Mouse (Mus musculus) erythroblast, adult 5-6 weeks (primary cell): ENCODE results near the gene Clock. TPM values are rescaled to one million over a fixed set of nuclear protein-coding genes. Genes with fewer than 3 reads are reported as not detected.

Experiments
- ATAC-seq: replicated peaks from 2 replicates; pipeline ENCODE4 v1.8.0; 2016; ENCODE audit warnings: moderate number of reproducible peaks, mild to moderate bottlenecking, moderate TSS enrichment, inconsistent platforms; ENCODE audit not compliant: poor library complexity, low FRiP score, severe bottlenecking
- total RNA-seq, 2 experiments: library from RNA; stranded (forward) in 1 of 2; stranded (reverse) in 1 of 2; fragments of 150-400 nt in 1 of 2; fragments of 200-764, 138-1000 nt in 1 of 2; gene quantifications; 2 replicates each; pipeline versions ENCODE4 v1.2.3 to v1.2.4; 2015 to 2017; ENCODE audit warnings: low replicate concordance in 2 of 2

The Clock gene
- total RNA-seq, 2 experiments from 2014 or later, result 0.58 to 1.6 TPM

GRCm38 (mm10) chr5:76183750-76184261, 120.8 kb downstream of the Clock start, which contains the start of gene Tmem165:
TSS of gene Tmem165 (plus strand) at chr5:76183880.
- ATAC-seq, result peak; percentile 99

GRCm38 (mm10) chr5:76183043-76183749, 121.4 kb downstream of the Clock start:
- ATAC-seq, result peak; percentile 56

GRCm38 (mm10) chr5:76182326-76182725, 122.3 kb downstream of the Clock start:
- ATAC-seq, result no peak

- no peak for ATAC-seq
These were observed 124.8 kb downstream of the Clock start for GRCm38 (mm10) chr5:76179791-76180190.

- ATAC-seq, result no peak
These were observed 125.4 kb downstream of the Clock start for GRCm38 (mm10) chr5:76179171-76179570.

- ATAC-seq, result no peak
These were observed 126.9 kb downstream of the Clock start for GRCm38 (mm10) chr5:76177664-76178063.

- ATAC-seq, result no peak
These were observed 127.8 kb downstream of the Clock start for GRCm38 (mm10) chr5:76176841-76177240.

GRCm38 (mm10) chr5:76176411-76176810, 128.2 kb downstream of the Clock start:
- ATAC-seq, result no peak

- no peak for ATAC-seq
These were observed 129.5 kb downstream of the Clock start for GRCm38 (mm10) chr5:76175051-76175450.

GRCm38 (mm10) chr5:76171039-76171438, 133.6 kb downstream of the Clock start:
- ATAC-seq, result no peak

GRCm38 (mm10) chr5:76170522-76170921, 134.1 kb downstream of the Clock start:
- ATAC-seq, result no peak

- no peak for ATAC-seq
These were observed 139.8 kb downstream of the Clock start for GRCm38 (mm10) chr5:76164827-76165226.

- no peak for ATAC-seq
These were observed 140.7 kb downstream of the Clock start for GRCm38 (mm10) chr5:76163828-76164390.

- no peak for ATAC-seq
These were observed 141.7 kb downstream of the Clock start for GRCm38 (mm10) chr5:76162926-76163325.

GRCm38 (mm10) chr5:76161491-76161890, 143.1 kb downstream of the Clock start:
- ATAC-seq, result no peak

GRCm38 (mm10) chr5:76160086-76160485, 144.5 kb downstream of the Clock start:
- no peak for ATAC-seq

Other genes starting within 250 kb of the Clock start
- 7.1 and 9.2 TPM in 2 replicates for gene Srd5a3, start 164.5 kb downstream of the Clock start, total RNA-seq (2015; ENCODE audit: low replicate concordance)
- gene Srd5a3, start 164.5 kb downstream of the Clock start, total RNA-seq (2017; ENCODE audit: low replicate concordance), result 3.8 and 10.3 TPM in 2 replicates
- 34.6 and 37.0 TPM in 2 replicates for gene Tmem165, start 120.9 kb downstream of the Clock start, total RNA-seq (2015; ENCODE audit: low replicate concordance)
- gene Tmem165, start 120.9 kb downstream of the Clock start, total RNA-seq (2017; ENCODE audit: low replicate concordance), result 26.9 and 35.8 TPM in 2 replicates
- not detected in 2 replicates for gene Pdcl2, start 26.4 kb upstream of the Clock start, total RNA-seq (2015; ENCODE audit: low replicate concordance)
- not detected in 2 replicates for gene Pdcl2, start 26.4 kb upstream of the Clock start, total RNA-seq (2017; ENCODE audit: low replicate concordance)
- not detected in 2 replicates for gene Nmu, start 59.0 kb upstream of the Clock start, total RNA-seq (2015; ENCODE audit: low replicate concordance)
- not detected in 2 replicates for gene Nmu, start 59.0 kb upstream of the Clock start, total RNA-seq (2017; ENCODE audit: low replicate concordance)
- not detected in 2 replicates for gene Gm7271, start 179.2 kb upstream of the Clock start, total RNA-seq (2015; ENCODE audit: low replicate concordance)
- not detected in 2 replicates for gene Gm7271, start 179.2 kb upstream of the Clock start, total RNA-seq (2017; ENCODE audit: low replicate concordance)
- gene Exoc1, start 224.5 kb upstream of the Clock start, total RNA-seq (2015; ENCODE audit: low replicate concordance), result 23.1 and 32.4 TPM in 2 replicates
- 16.2 and 18.7 TPM in 2 replicates for gene Exoc1, start 224.5 kb upstream of the Clock start, total RNA-seq (2017; ENCODE audit: low replicate concordance)